Mouse (Mus musculus) heart, embryonic 10.5 days (tissue): ENCODE measurements around the gene Olfr601. TPM values are rescaled to one million over a fixed set of nuclear protein-coding genes. Genes with fewer than 3 reads are reported as not detected.
"Not testable (repeated sequence)": the region's sequence is repeated elsewhere in the genome, so short reads cannot be mapped to it uniquely, and the experiment has no call there.

ENCODE experiments used
- DNase-seq: peaks from one replicate; pipeline ENCODE4 v3.0.0-alpha.2; 2017; ENCODE audit warnings: low spot score
- H3K27ac ChIP-seq: fragments of 300-500 bp; sonication (generic); 2 replicates; pipeline ENCODE4 v1.5.1; 2016; ENCODE audit warnings: mild to moderate bottlenecking
- H3K27me3 ChIP-seq: fragments of 300-500 bp; sonication (generic); 2 replicates; pipeline ENCODE4 v1.6.1; 2016; ENCODE audit warnings: mild to moderate bottlenecking; ENCODE audit not compliant: poor library complexity, insufficient read depth, severe bottlenecking
- H3K36me3 ChIP-seq: fragments of 300-500 bp; sonication (generic); 2 replicates; pipeline ENCODE4 v1.6.1; 2016; ENCODE audit warnings: mild to moderate bottlenecking, moderate library complexity
- H3K4me1 ChIP-seq: fragments of 300-500 bp; sonication (generic); 2 replicates; pipeline ENCODE4 v1.6.1; 2016; ENCODE audit warnings: mild to moderate bottlenecking
- H3K4me3 ChIP-seq: fragments of 300-500 bp; sonication (generic); 2 replicates; pipeline ENCODE4 v1.5.1; 2016; ENCODE audit warnings: mild to moderate bottlenecking, moderate library complexity
- H3K9me3 ChIP-seq: fragments of 300-500 bp; sonication (generic); 2 replicates; pipeline ENCODE4 v1.6.1; 2016; ENCODE audit warnings: mild to moderate bottlenecking, moderate library complexity
- WGBS: fragments of 180-500 bp; shearing (Covaris S2); methylation state at CpG from one replicate; pipeline ENCODE4 v1.1.7; 2016; 5-methylcytosine and 5-hydroxymethylcytosine counted together
- polyA plus RNA-seq: library from polyadenylated mRNA; unstranded; fragments of >200 nt; fragmentation: Nextera tagmentation; extraction: Ambion mirVana; gene quantifications from 2 replicates; pipeline ENCODE4 v1.2.1, GENCODE M21; 2016

Gene Olfr601
- polyA plus RNA-seq: not detected in 2 replicates

GRCm38 (mm10) chr7:103362555-103362954 lies at the start of gene Olfr601:
Gene Olfr601 (minus strand): TSS chr7:103362655.
- no peaks in the 10 kb centered on the region for H3K36me3 ChIP-seq
- no peaks in the 10 kb centered on the region for H3K27me3 ChIP-seq
- H3K4me3 ChIP-seq: no peak within 1 kb of the TSS
- H3K27ac ChIP-seq: no peak within 1 kb of the TSS
- no peak for DNase-seq
- no peaks in the 10 kb centered on the region for H3K4me1 ChIP-seq
- no peaks in the 10 kb centered on the region for H3K9me3 ChIP-seq
- 72% methylated on average over 1 of the region's 1 CpGs for WGBS

GRCm38 (mm10) chr7:103406521-103407055 lies 44.1 kb upstream of the Olfr601 start:
- not testable (repeated sequence) for H3K4me3 ChIP-seq, H3K36me3 ChIP-seq, H3K4me1 ChIP-seq, H3K27me3 ChIP-seq, H3K27ac ChIP-seq, DNase-seq, H3K9me3 ChIP-seq
- 72% methylated on average over 3 of the region's 3 CpGs for WGBS

GRCm38 (mm10) chr7:103398981-103399380 lies 36.5 kb upstream of the Olfr601 start:
- Histone ChIP-seq H3K4me1 (no peaks in the 10 kb centered on the region), H3K27me3 (no peaks in the 10 kb centered on the region), H3K4me3 (no peak overlapping the region), H3K36me3 (no peaks in the 10 kb centered on the region), H3K27ac (no peak overlapping the region), H3K9me3 (no peaks in the 10 kb centered on the region)
- WGBS: 19% methylated on average over 1 of the region's 1 CpGs
- no peak for DNase-seq

GRCm38 (mm10) chr7:103397758-103398157 lies 35.3 kb upstream of the Olfr601 start:
- Histone ChIP-seq H3K4me3 (no peak overlapping the region), H3K27me3 (no peaks in the 10 kb centered on the region), H3K27ac (no peak overlapping the region), H3K4me1 (no peaks in the 10 kb centered on the region), H3K36me3 (no peaks in the 10 kb centered on the region), H3K9me3 (no peaks in the 10 kb centered on the region)
- DNase-seq: no peak

GRCm38 (mm10) chr7:103386077-103386476 lies 23.6 kb upstream of the Olfr601 start, which contains the start of gene Olfr603:
Gene Olfr603 (minus strand): TSS chr7:103386177.
- Histone ChIP-seq H3K27ac (no peak within 1 kb of the TSS), H3K4me1 (no peaks in the 10 kb centered on the region), H3K27me3 (no peaks in the 10 kb centered on the region), H3K4me3 (no peak within 1 kb of the TSS), H3K36me3 (no peaks in the 10 kb centered on the region), H3K9me3 (no peaks in the 10 kb centered on the region)
- DNase-seq: no peak

GRCm38 (mm10) chr7:103349569-103349968 lies 12.9 kb downstream of the Olfr601 start, which contains the start of gene Olfr600:
Gene Olfr600 (minus strand): TSS chr7:103349669.
- H3K36me3 ChIP-seq: no peaks in the 10 kb centered on the region
- H3K27ac ChIP-seq: no peak within 1 kb of the TSS
- H3K4me3 ChIP-seq: no peak within 1 kb of the TSS
- H3K4me1 ChIP-seq: no peaks in the 10 kb centered on the region
- no peak for DNase-seq
- no peaks in the 10 kb centered on the region for H3K9me3 ChIP-seq
- no peaks in the 10 kb centered on the region for H3K27me3 ChIP-seq

- Histone ChIP-seq H3K27me3 (no peaks in the 10 kb centered on the region), H3K4me3 (no peak within 1 kb of the TSS), H3K4me1 (no peaks in the 10 kb centered on the region), H3K27ac (no peak within 1 kb of the TSS), H3K9me3 (no peaks in the 10 kb centered on the region), H3K36me3 (no peaks in the 10 kb centered on the region)
- no peak for DNase-seq
- 79% methylated on average over 1 of the region's 1 CpGs for WGBS
Observed at GRCm38 (mm10) chr7:103335617-103336016, 26.8 kb downstream of the Olfr601 start, which contains the start of gene Olfr599. Gene Olfr599 (plus strand): TSS chr7:103335917.

- Histone ChIP-seq H3K9me3 (no peaks in the 10 kb centered on the region), H3K27me3 (no peaks in the 10 kb centered on the region), H3K4me1 (no peaks in the 10 kb centered on the region), H3K4me3 (no peak within 1 kb of the TSS), H3K36me3 (no peaks in the 10 kb centered on the region), H3K27ac (no peak within 1 kb of the TSS)
- no peak for DNase-seq
Observed at GRCm38 (mm10) chr7:103323268-103323667, 39.2 kb downstream of the Olfr601 start, which contains the start of gene Olfr598. Gene Olfr598 (plus strand): TSS chr7:103323568.

GRCm38 (mm10) chr7:103316015-103316414 lies 46.4 kb downstream of the Olfr601 start, which contains the start of gene Olfr597:
Gene Olfr597 (plus strand): TSS chr7:103316315.
- not testable (repeated sequence) for H3K4me3 ChIP-seq, H3K27ac ChIP-seq, DNase-seq, H3K27me3 ChIP-seq, H3K4me1 ChIP-seq, H3K36me3 ChIP-seq, H3K9me3 ChIP-seq
- 82% methylated on average over 2 of the region's 2 CpGs for WGBS

Other genes with a start within 250 kb of the Olfr601 start
- gene Olfr586, start 237.0 kb downstream of the Olfr601 start, polyA plus RNA-seq: not detected in 2 replicates
- not detected in 2 replicates for gene Olfr588-ps1, start 221.8 kb downstream of the Olfr601 start, polyA plus RNA-seq
- not detected in 2 replicates for gene Olfr589, start 206.3 kb downstream of the Olfr601 start, polyA plus RNA-seq
- not detected in 2 replicates for gene Olfr591, start 184.3 kb downstream of the Olfr601 start, polyA plus RNA-seq
- not detected in 2 replicates for gene Olfr592, start 177.9 kb downstream of the Olfr601 start, polyA plus RNA-seq
- gene Olfr593, start 150.8 kb downstream of the Olfr601 start, polyA plus RNA-seq: not detected in 2 replicates
- gene Olfr594, start 145.7 kb downstream of the Olfr601 start, polyA plus RNA-seq: not detected in 2 replicates
- gene Usp17ld, start 110.2 kb downstream of the Olfr601 start, polyA plus RNA-seq: not detected in 2 replicates
- not detected in 2 replicates for gene Olfr596, start 57.0 kb downstream of the Olfr601 start, polyA plus RNA-seq
- gene Olfr597, start 46.3 kb downstream of the Olfr601 start, polyA plus RNA-seq: not detected in 2 replicates
- not detected in 2 replicates for gene Olfr598, start 39.1 kb downstream of the Olfr601 start, polyA plus RNA-seq
- gene Olfr599, start 26.7 kb downstream of the Olfr601 start, polyA plus RNA-seq: not detected in 2 replicates
- not detected in 2 replicates for gene Olfr600, start 13.0 kb downstream of the Olfr601 start, polyA plus RNA-seq
- not detected in 2 replicates for gene Olfr603, start 23.5 kb upstream of the Olfr601 start, polyA plus RNA-seq
- gene Usp17lc, start 52.4 kb upstream of the Olfr601 start, polyA plus RNA-seq: not detected in 2 replicates
- not detected in 2 replicates for gene Olfr605, start 82.8 kb upstream of the Olfr601 start, polyA plus RNA-seq
- gene Olfr606, start 86.4 kb upstream of the Olfr601 start, polyA plus RNA-seq: not detected in 2 replicates
- gene Olfr607, start 101.5 kb upstream of the Olfr601 start, polyA plus RNA-seq: not detected in 2 replicates
- 0.14 TPM in 1 of 2 replicates, not detected in the other for gene Olfr608, start 107.2 kb upstream of the Olfr601 start, polyA plus RNA-seq
- gene Olfr609, start 135.4 kb upstream of the Olfr601 start, polyA plus RNA-seq: not detected in 2 replicates
- gene Olfr610, start 149.5 kb upstream of the Olfr601 start, polyA plus RNA-seq: not detected in 2 replicates
- not detected in 2 replicates for gene Olfr611, start 158.2 kb upstream of the Olfr601 start, polyA plus RNA-seq
- gene Olfr612, start 180.1 kb upstream of the Olfr601 start, polyA plus RNA-seq: not detected in 2 replicates
- gene Olfr613, start 185.4 kb upstream of the Olfr601 start, polyA plus RNA-seq: not detected in 2 replicates
- not detected in 2 replicates for gene Olfr615, start 193.4 kb upstream of the Olfr601 start, polyA plus RNA-seq
- not detected in 2 replicates for gene Olfr616, start 206.5 kb upstream of the Olfr601 start, polyA plus RNA-seq
- gene Olfr617, start 210.4 kb upstream of the Olfr601 start, polyA plus RNA-seq: not detected in 2 replicates
- gene Olfr618, start 227.4 kb upstream of the Olfr601 start, polyA plus RNA-seq: not detected in 2 replicates
- not detected in 2 replicates for gene Olfr619, start 237.9 kb upstream of the Olfr601 start, polyA plus RNA-seq
- not detected in 2 replicates for gene Olfr620, start 249.9 kb upstream of the Olfr601 start, polyA plus RNA-seq